Mouse (Mus musculus): ENCODE results near the gene Tln2. TPM values are rescaled to one million over a fixed set of nuclear protein-coding genes. Genes with fewer than 3 reads are reported as not detected.
A peak's percentile ranks its signal among the peaks of the same experiment; 100 is the strongest.

The Tln2 gene
- polyA plus RNA-seq, 1 experiment from 2014 or later, result 47.6 TPM

GRCm38 (mm10) chr9:67321886-67322285 is 237.6 kb downstream of the Tln2 start:
- Histone ChIP-seq H3K27me3 (no peaks in the 10 kb centered on the region), H3K4me3 (no peak overlapping the region), H3K9ac (no peak overlapping the region), H3K27ac (no peak overlapping the region), H3K9me3 (no peaks in the 10 kb centered on the region), H3K4me2 (replicated peaks) (no peak overlapping the region), H3K4me1 (peaks cover 5% of the 10 kb centered on the region), H3K36me3 (peaks cover 7% of the 10 kb centered on the region)
- WGBS, result 91% methylated on average over 6 of the region's 6 CpGs
- ATAC-seq (ENCODE audit: low FRiP score, low read depth), result no peak

- WGBS, result 8% methylated on average over 3 of the region's 3 CpGs
- Histone ChIP-seq H3K4me3 (no peak overlapping the region), H3K36me3 (peaks cover 12% of the 10 kb centered on the region), H3K27me3 (no peaks in the 10 kb centered on the region), H3K4me1 (peaks cover 5% of the 10 kb centered on the region), H3K9ac (no peak overlapping the region), H3K4me2 (replicated peaks) (no peak overlapping the region), H3K9me3 (no peaks in the 10 kb centered on the region), H3K27ac (no peak overlapping the region)
- peak; percentile 54; the same call in 1 of the 2 replicates for ATAC-seq (ENCODE audit: low FRiP score, low read depth)
Observed at GRCm38 (mm10) chr9:67315356-67315755, 244.1 kb downstream of the Tln2 start.

GRCm38 (mm10) chr9:67304992-67305391 is 254.5 kb downstream of the Tln2 start:
- H3K4me1 ChIP-seq, result 0 out of 2 replicates have a peak, but pooled peaks cover 10% of the 10 kb centered on the region
- H3K9ac ChIP-seq, result no peak overlapping the region
- peaks cover 15% of the 10 kb centered on the region for H3K36me3 ChIP-seq
- H3K27ac ChIP-seq, result no peak overlapping the region
- no peak for ATAC-seq (ENCODE audit: low FRiP score, low read depth)
- WGBS, result 89% methylated on average over 6 of the region's 6 CpGs
- H3K4me3 ChIP-seq, result no peak overlapping the region
- H3K9me3 ChIP-seq, result no peaks in the 10 kb centered on the region
- H3K27me3 ChIP-seq, result no peaks in the 10 kb centered on the region
- no peak overlapping the region for H3K4me2 ChIP-seq (replicated peaks)

- ATAC-seq (ENCODE audit: low FRiP score, low read depth), result no peak
- Histone ChIP-seq H3K9ac (no peak overlapping the region), H3K27me3 (no peaks in the 10 kb centered on the region), H3K4me2 (replicated peaks) (no peak overlapping the region), H3K27ac (no peak overlapping the region), H3K9me3 (no peaks in the 10 kb centered on the region), H3K4me3 (no peak overlapping the region), H3K4me1 (0 out of 2 replicates have a peak, but pooled peaks cover 17% of the 10 kb centered on the region), H3K36me3 (peaks cover 15% of the 10 kb centered on the region)
Observed at GRCm38 (mm10) chr9:67303986-67304385, 255.5 kb downstream of the Tln2 start.

- no peaks in the 10 kb centered on the region for H3K9me3 ChIP-seq
- H3K4me1 ChIP-seq, result 0 out of 2 replicates have a peak, but pooled peaks cover 18% of the 10 kb centered on the region
- no peak overlapping the region for H3K4me3 ChIP-seq
- H3K36me3 ChIP-seq, result peaks cover 15% of the 10 kb centered on the region
- ATAC-seq (ENCODE audit: low FRiP score, low read depth), result no peak
- no peak overlapping the region for H3K27ac ChIP-seq
- no peaks in the 10 kb centered on the region for H3K27me3 ChIP-seq
- H3K9ac ChIP-seq, result no peak overlapping the region
- H3K4me2 ChIP-seq (replicated peaks), result no peak overlapping the region
Observed at GRCm38 (mm10) chr9:67303038-67303437, 256.5 kb downstream of the Tln2 start.

- H3K27me3 ChIP-seq, result no peaks in the 10 kb centered on the region
- ATAC-seq (ENCODE audit: low FRiP score, low read depth), result no peak
- 92% methylated on average over 10 of the region's 10 CpGs for WGBS
- H3K27ac ChIP-seq, result no peak overlapping the region
- peaks cover 15% of the 10 kb centered on the region for H3K36me3 ChIP-seq
- H3K4me3 ChIP-seq, result no peak overlapping the region
- H3K4me2 ChIP-seq (replicated peaks), result no peak overlapping the region
- no peak overlapping the region for H3K9ac ChIP-seq
- H3K9me3 ChIP-seq, result no peaks in the 10 kb centered on the region
- 0 out of 2 replicates have a peak, but pooled peaks cover 21% of the 10 kb centered on the region for H3K4me1 ChIP-seq
Observed at GRCm38 (mm10) chr9:67302386-67302989, 257.0 kb downstream of the Tln2 start.

GRCm38 (mm10) chr9:67301571-67301970 is 257.9 kb downstream of the Tln2 start:
- H3K27me3 ChIP-seq, result no peaks in the 10 kb centered on the region
- no peak overlapping the region for H3K4me3 ChIP-seq
- H3K9ac ChIP-seq, result no peak overlapping the region
- WGBS, result 88% methylated on average over 2 of the region's 2 CpGs
- no peaks in the 10 kb centered on the region for H3K9me3 ChIP-seq
- 0 out of 2 replicates have a peak, but pooled peaks cover 21% of the 10 kb centered on the region for H3K4me1 ChIP-seq
- no peak overlapping the region for H3K4me2 ChIP-seq (replicated peaks)
- H3K36me3 ChIP-seq, result peaks cover 15% of the 10 kb centered on the region
- H3K27ac ChIP-seq, result no peak overlapping the region
- no peak for ATAC-seq (ENCODE audit: low FRiP score, low read depth)

- H3K4me1 ChIP-seq, result 0 out of 2 replicates have a peak, but pooled peaks cover 21% of the 10 kb centered on the region
- ATAC-seq (ENCODE audit: low FRiP score, low read depth), result no peak
- no peak overlapping the region for H3K4me3 ChIP-seq
- H3K27me3 ChIP-seq, result no peaks in the 10 kb centered on the region
- H3K9me3 ChIP-seq, result no peaks in the 10 kb centered on the region
- H3K36me3 ChIP-seq, result peaks cover 10% of the 10 kb centered on the region
- no peak overlapping the region for H3K27ac ChIP-seq
- H3K9ac ChIP-seq, result no peak overlapping the region
- WGBS, result 77% methylated on average over 5 of the region's 5 CpGs
- H3K4me2 ChIP-seq (replicated peaks), result no peak overlapping the region
Observed at GRCm38 (mm10) chr9:67300769-67301168, 258.7 kb downstream of the Tln2 start.

- Histone ChIP-seq H3K9ac (no peak overlapping the region), H3K27ac (no peak overlapping the region), H3K36me3 (peaks cover 15% of the 10 kb centered on the region), H3K9me3 (no peaks in the 10 kb centered on the region), H3K4me3 (no peak overlapping the region), H3K27me3 (no peaks in the 10 kb centered on the region), H3K4me1 (0 out of 2 replicates have a peak, but pooled peaks cover 21% of the 10 kb centered on the region), H3K4me2 (replicated peaks) (no peak overlapping the region)
- 50% methylated on average over 3 of the region's 3 CpGs for WGBS
- ATAC-seq (ENCODE audit: low FRiP score, low read depth), result no peak
Observed at GRCm38 (mm10) chr9:67300346-67300745, 259.2 kb downstream of the Tln2 start.

- Histone ChIP-seq H3K4me1 (0 out of 2 replicates have a peak, but pooled peaks cover 21% of the 10 kb centered on the region), H3K4me3 (no peak overlapping the region), H3K9me3 (no peaks in the 10 kb centered on the region), H3K4me2 (replicated peaks) (no peak overlapping the region), H3K27me3 (no peaks in the 10 kb centered on the region), H3K9ac (no peak overlapping the region), H3K36me3 (peaks cover 13% of the 10 kb centered on the region), H3K27ac (no peak overlapping the region)
- ATAC-seq (ENCODE audit: low FRiP score, low read depth), result no peak
- WGBS, result 78% methylated on average over 6 of the region's 6 CpGs
Observed at GRCm38 (mm10) chr9:67299164-67299563, 260.3 kb downstream of the Tln2 start.

GRCm38 (mm10) chr9:67297236-67297889 is 262.1 kb downstream of the Tln2 start:
- Histone ChIP-seq H3K4me2 (replicated peaks) (no peak overlapping the region), H3K36me3 (peaks cover 18% of the 10 kb centered on the region), H3K27me3 (no peaks in the 10 kb centered on the region), H3K4me3 (no peak overlapping the region), H3K27ac (no peak overlapping the region), H3K9ac (no peak overlapping the region), H3K9me3 (no peaks in the 10 kb centered on the region), H3K4me1 (0 out of 2 replicates have a peak, but pooled peaks cover 21% of the 10 kb centered on the region)
- no peak for ATAC-seq (ENCODE audit: low FRiP score, low read depth)
- 60% methylated on average over 6 of the region's 6 CpGs for WGBS

GRCm38 (mm10) chr9:67287457-67287856 is 272.0 kb downstream of the Tln2 start:
- Histone ChIP-seq H3K27ac (no peak overlapping the region), H3K4me2 (replicated peaks) (no peak overlapping the region), H3K36me3 (peaks cover 45% of the 10 kb centered on the region), H3K9ac (no peak overlapping the region), H3K9me3 (no peaks in the 10 kb centered on the region), H3K4me1 (peaks cover 9% of the 10 kb centered on the region), H3K4me3 (no peak overlapping the region), H3K27me3 (no peaks in the 10 kb centered on the region)
- no peak for ATAC-seq (ENCODE audit: low FRiP score, low read depth)
- WGBS, result 83% methylated on average over 4 of the region's 4 CpGs
